10 mouse cellular contexts compared by ENCODE assay signal in the genomic region with DNA sequence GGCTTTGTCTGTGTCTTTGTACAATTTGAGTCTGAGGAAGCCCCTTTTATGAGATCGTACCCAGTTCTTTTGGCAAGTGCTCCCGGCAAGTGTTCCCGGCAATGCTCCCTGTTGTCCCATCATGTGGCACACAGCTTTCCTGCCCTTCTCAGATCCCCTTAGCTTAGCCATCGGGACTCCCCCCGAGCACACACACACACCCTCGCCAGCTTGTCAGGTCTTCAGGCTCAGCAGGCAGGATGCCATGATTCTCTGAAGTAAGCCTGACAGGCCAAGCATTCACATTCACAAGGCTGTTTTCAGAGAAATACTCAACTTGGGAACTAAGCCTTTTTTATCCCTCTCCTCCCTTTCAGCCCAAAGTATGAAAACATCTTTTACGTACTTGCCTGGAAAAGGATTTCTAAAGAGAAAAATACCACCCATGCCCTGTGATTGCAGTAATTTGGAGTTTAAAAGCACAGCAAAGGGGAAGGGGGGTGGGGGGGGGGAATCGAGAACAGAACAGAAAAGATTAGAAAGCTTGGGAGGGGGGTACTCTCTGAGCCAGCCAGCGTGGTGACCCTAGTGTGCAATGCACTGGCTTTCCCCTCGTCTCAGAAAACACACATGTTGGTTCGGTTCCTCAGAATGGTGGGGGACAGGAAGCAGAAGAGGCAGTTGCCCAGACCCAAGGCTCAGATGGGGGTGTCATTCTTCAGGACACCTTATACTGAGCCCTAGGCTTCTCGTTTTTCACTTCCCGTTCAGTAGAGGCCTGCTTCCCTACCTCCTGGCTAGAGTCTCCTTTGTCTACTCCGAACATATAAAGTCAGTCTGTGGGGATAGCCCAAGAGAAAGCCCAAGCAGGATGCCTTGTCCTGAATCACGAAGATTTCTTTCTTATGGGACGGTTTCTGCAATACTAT. TPM values are rescaled to one million over a fixed set of nuclear protein-coding genes. Genes with fewer than 3 reads are reported as not detected.
DNase-seq lines count a peak whose midpoint lies in the region; ATAC-seq and TF ChIP-seq lines count a peak whose summit lies in the region.
"Had no signal": no experiment of that assay in that cellular context is flagged by ENCODE, and none has a peak within 500 bp of the region (broad histone marks: within the 10 kb centered on the region; RNA-seq: fewer than 3 reads in every experiment).

No protein-coding gene starts in this region.

- 51% methylated on average over 16 of the region's 16 CpGs for WGBS in cerebellum, adult 2 months
- WGBS in hindbrain, postnatal 0 days, result 39% methylated on average over 16 of the region's 16 CpGs

- H3K4me1 ChIP-seq in cerebellum, adult 2 months (ENCODE audit: control insufficient read depth, insufficient read depth, low read length), result no peaks in the 10 kb centered on the region
- H3K4me1 ChIP-seq in hindbrain, postnatal 0 days (ENCODE audit: insufficient read depth, low read length), result peaks cover 12% of the 10 kb centered on the region; the same call in 1 of the 2 replicates

- H3K4me2 ChIP-seq in hindbrain, postnatal 0 days (ENCODE audit: low read depth, low read length), result no peak overlapping the region

- no peak overlapping the region for H3K9ac ChIP-seq in hindbrain, postnatal 0 days (replicated peaks; ENCODE audit: low read length)
- H3K9ac ChIP-seq: liver, embryonic 14.5 days had no signal

- H3K36me3 ChIP-seq in hindbrain, postnatal 0 days (ENCODE audit: insufficient read depth, low read length), result no peaks in the 10 kb centered on the region

- H3K4me3 ChIP-seq in cerebellum, adult 2 months (replicated peaks; ENCODE audit: insufficient read depth, low read depth, low read length), result no peak overlapping the region
- no peak overlapping the region for H3K4me3 ChIP-seq in hindbrain, postnatal 0 days (ENCODE audit: low read length)

- ATAC-seq in hindbrain, postnatal 0 days, result peak; percentile 72
- ATAC-seq in neutrophil, adult 5-6 weeks (ENCODE audit: extremely low read depth, insufficient number of reproducible peaks, low FRiP score, poor library complexity, severe bottlenecking), result peak; percentile 54; the same call in 1 of the 2 replicates
- ATAC-seq in erythroid progenitor cell, adult 5-6 weeks (replicated peaks; ENCODE audit: low FRiP score, poor library complexity, severe bottlenecking), result no peak

- no peak for TF ChIP-seq POLR2A in cerebellum, adult 2 months (IDR thresholded peaks at IDR 0.05; ENCODE audit: borderline replicate concordance, insufficient read depth, low read length)

- no peaks in the 10 kb centered on the region for H3K9me3 ChIP-seq in hindbrain, postnatal 0 days (ENCODE audit: low read length)

- H3K27me3 ChIP-seq in cerebellum, adult 2 months (ENCODE audit: control insufficient read depth, insufficient read depth, low read length), result no peaks in the 10 kb centered on the region
- H3K27me3 ChIP-seq in hindbrain, postnatal 0 days (ENCODE audit: insufficient read depth, low read length), result peaks cover 3% of the 10 kb centered on the region; the same call in 1 of the 2 replicates

- peak; percentile 63 to 66 for DNase-seq in cerebellum, postnatal 10 days
- DNase-seq in cerebellum, adult 2 months, result no peak
- DNase-seq in right cerebral cortex, postnatal 25 days, result peak; percentile 13
- DNase-seq in right cerebral cortex, adult 18-20 months, result no peak
- DNase-seq in hindbrain, postnatal 0 days (ENCODE audit: low spot score), result peak; percentile 77
- no peak for DNase-seq in adrenal gland, postnatal 25 days
- DNase-seq: kidney, postnatal 10 days had no signal

- no peak for TF ChIP-seq CTCF in cerebellum, adult 2 months (IDR thresholded peaks at IDR 0.05; ENCODE audit: borderline replicate concordance, insufficient read depth, low read depth, low read length)
- no peak for TF ChIP-seq CTCF in hindbrain, postnatal 0 days (IDR thresholded peaks at IDR 0.05; ENCODE audit: low read depth)

- no peak overlapping the region for H3K27ac ChIP-seq in cerebellum, adult 2 months (ENCODE audit: insufficient read depth, low read length)
- no peak overlapping the region for H3K27ac ChIP-seq in hindbrain, postnatal 0 days
- H3K27ac ChIP-seq: liver, embryonic 14.5 days had no signal

RNA-seq across cellular contexts. Expression of gene Hes1, which starts 41.0 kb away (rescaled TPM):
- 22.4 and 24.5 TPM in 2 replicates for polyA plus RNA-seq in cerebellum, adult 2 months (2012; rRNA removed)
- total RNA-seq in hindbrain, postnatal 0 days (2014; rRNA removed), result 9.2 and 19.8 TPM in 2 replicates
- polyA plus RNA-seq in hindbrain, postnatal 0 days (2015; fragmentation: Nextera tagmentation; extraction: Ambion mirVana), result 10.6 and 12.5 TPM in 2 replicates
- 11.2 and 19.8 TPM in 2 replicates for total RNA-seq in neutrophil, adult 5-6 weeks (2017)
- 32.5 and 34.2 TPM in 2 replicates for total RNA-seq in adrenal gland, postnatal 25 days (2021)
- total RNA-seq in erythroid progenitor cell, adult 5-6 weeks (2015; ENCODE audit: low replicate concordance), result 1.8 TPM in 1 of 2 replicates, not detected in the other
- 2.1 TPM in 1 of 2 replicates, not detected in the other for total RNA-seq in erythroid progenitor cell, adult 5-6 weeks (2017; ENCODE audit: low replicate concordance)

Comparison
In these comparisons a context has a peak if more than half of its experiments do, and no peak if none do; other contexts are left out.
1. DNase-seq: peak in cerebellum, postnatal 10 days (2 of 2), right cerebral cortex, postnatal 25 days (single experiment) and hindbrain, postnatal 0 days (single experiment); none in cerebellum, adult 2 months (0 of 2), right cerebral cortex, adult 18-20 months (single experiment) and adrenal gland, postnatal 25 days (single experiment).